Mouse (Mus musculus) cortical plate, adult 2 months (tissue): ENCODE results near the gene Gm8180. TPM values are rescaled to one million over a fixed set of nuclear protein-coding genes. Genes with fewer than 3 reads are reported as not detected.
"Not testable (repeated sequence)": the region's sequence is repeated elsewhere in the genome, so short reads cannot be mapped to it uniquely, and the experiment has no call there.

Experiments used
- H3K27ac ChIP-seq: fragments of 200-500 bp; 2 replicates; pipeline ENCODE4 v1.5.1; 2012; ENCODE audit warnings: low read length, control low read depth, inconsistent platforms; ENCODE audit not compliant: insufficient read depth
- H3K4me1 ChIP-seq: fragments of 200-500 bp; 2 replicates; pipeline ENCODE4 v1.6.1; 2011; ENCODE audit warnings: low read length; ENCODE audit not compliant: control insufficient read depth, insufficient read depth
- H3K4me3 ChIP-seq: fragments of 200-500 bp; 2 replicates; pipeline ENCODE4 v1.5.1; 2011; ENCODE audit warnings: mild to moderate bottlenecking, low read length, control low read depth; ENCODE audit not compliant: insufficient read depth
- CTCF ChIP-seq: fragments of 200-500 bp; IDR thresholded peaks from 2 replicates; pipeline ENCODE4 v1.5.1; 2011; ENCODE audit warnings: mild to moderate bottlenecking, control low read depth, low read length; ENCODE audit not compliant: insufficient read depth; ENCODE audit errors: extremely low read depth
- POLR2A ChIP-seq: fragments of 200-500 bp; IDR thresholded peaks from 2 replicates; pipeline ENCODE4 v1.6.1; 2011; ENCODE audit warnings: mild to moderate bottlenecking, low read length, control low read depth; ENCODE audit not compliant: insufficient read depth; ENCODE audit errors: extremely low read depth
- polyA plus RNA-seq: library from polyadenylated mRNA; depleted of rRNA; stranded (reverse); fragments of >200 nt; gene quantifications from 2 replicates; pipeline ENCODE4 v1.2.3, GENCODE M21; 2012; rRNA removed

The Gm8180 gene
- polyA plus RNA-seq = not detected in 2 replicates

DNA sequence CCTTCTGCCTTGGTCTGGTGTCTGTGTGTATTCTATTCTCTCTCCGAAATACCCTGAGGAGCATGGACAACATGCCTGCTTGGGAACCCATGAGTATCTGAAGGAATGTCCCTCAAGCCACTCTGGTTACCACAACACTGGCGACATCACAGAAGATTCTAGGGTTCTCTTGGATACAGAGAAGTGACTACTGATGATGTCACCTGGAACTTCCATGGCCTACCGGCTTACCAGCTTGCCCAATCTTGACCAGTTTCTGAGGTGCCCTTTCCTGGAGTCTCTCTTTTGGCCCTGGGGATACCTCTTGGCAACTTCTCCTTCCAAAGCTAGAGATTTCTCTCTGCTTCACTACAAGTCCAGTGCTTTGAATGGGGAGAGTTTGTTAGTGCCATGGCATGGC, at the start of gene Gm8180:
Gene Gm8180 (minus strand): TSS at position 101 of the 400 bp plus-strand sequence.
- H3K4me1 ChIP-seq, H3K4me3 ChIP-seq, H3K27ac ChIP-seq: not testable (repeated sequence)

DNA sequence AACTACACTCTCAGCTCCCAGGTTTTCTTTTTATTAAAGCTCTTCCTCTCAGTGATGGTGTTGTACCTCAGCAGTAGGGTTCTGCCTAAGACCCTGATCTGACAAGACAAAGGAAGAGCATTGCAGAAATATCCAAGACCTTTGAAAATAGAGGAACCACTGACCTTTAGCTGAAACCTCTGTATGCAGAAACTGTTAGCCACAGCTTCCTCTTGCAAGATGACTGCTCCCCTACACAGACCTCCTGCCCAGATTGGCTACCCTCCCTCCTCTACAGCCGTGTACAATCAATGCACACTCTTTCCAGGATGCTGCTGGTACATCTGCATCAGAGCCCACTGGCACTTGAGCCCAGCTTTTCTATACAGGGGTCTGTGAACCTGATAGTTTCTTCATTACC, 45.8 kb upstream of the Gm8180 start:
- not testable (repeated sequence) for H3K4me3 ChIP-seq, H3K27ac ChIP-seq

GRCm38 (mm10) chr14:43824176-43824575, 39.6 kb upstream of the Gm8180 start:
- not testable (repeated sequence) for H3K27ac ChIP-seq, H3K4me3 ChIP-seq, H3K4me1 ChIP-seq

More for the DNA sequence above, 45.8 kb upstream of the Gm8180 start:
- H3K4me1 ChIP-seq = not testable (repeated sequence)

DNA sequence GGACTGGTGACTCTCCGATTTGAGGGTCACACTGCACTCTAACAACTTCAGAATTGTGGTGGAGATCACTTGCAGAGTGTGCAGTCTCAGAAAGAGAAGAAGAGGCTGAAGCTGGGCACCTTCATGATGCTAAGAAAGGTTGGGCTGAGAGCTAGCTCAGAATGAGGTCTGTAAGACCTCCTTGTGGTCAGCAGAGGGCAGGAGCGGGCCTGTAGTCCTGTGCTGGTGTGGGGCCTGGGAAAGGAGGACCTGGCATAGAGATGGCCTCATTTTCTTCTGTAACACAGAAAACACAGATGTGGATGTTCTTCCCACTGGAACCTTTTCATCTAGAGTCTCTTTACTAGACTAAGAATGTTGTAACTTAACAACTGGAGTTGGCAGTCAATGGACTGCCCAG, 37.3 kb upstream of the Gm8180 start:
- not testable (repeated sequence) for H3K4me3 ChIP-seq, H3K27ac ChIP-seq, H3K4me1 ChIP-seq

- TF ChIP-seq CTCF = peak; percentile 46
- H3K27ac ChIP-seq, H3K4me3 ChIP-seq, H3K4me1 ChIP-seq: not testable (repeated sequence)
Observed at GRCm38 (mm10) chr14:43812458-43812857, 27.9 kb upstream of the Gm8180 start.

- H3K4me3 ChIP-seq, H3K4me1 ChIP-seq, H3K27ac ChIP-seq: not testable (repeated sequence)
Observed at GRCm38 (mm10) chr14:43808142-43808541, 23.6 kb upstream of the Gm8180 start.

GRCm38 (mm10) chr14:43804435-43804834, 19.9 kb upstream of the Gm8180 start:
- not testable (repeated sequence) for H3K4me3 ChIP-seq, H3K4me1 ChIP-seq, H3K27ac ChIP-seq

DNA sequence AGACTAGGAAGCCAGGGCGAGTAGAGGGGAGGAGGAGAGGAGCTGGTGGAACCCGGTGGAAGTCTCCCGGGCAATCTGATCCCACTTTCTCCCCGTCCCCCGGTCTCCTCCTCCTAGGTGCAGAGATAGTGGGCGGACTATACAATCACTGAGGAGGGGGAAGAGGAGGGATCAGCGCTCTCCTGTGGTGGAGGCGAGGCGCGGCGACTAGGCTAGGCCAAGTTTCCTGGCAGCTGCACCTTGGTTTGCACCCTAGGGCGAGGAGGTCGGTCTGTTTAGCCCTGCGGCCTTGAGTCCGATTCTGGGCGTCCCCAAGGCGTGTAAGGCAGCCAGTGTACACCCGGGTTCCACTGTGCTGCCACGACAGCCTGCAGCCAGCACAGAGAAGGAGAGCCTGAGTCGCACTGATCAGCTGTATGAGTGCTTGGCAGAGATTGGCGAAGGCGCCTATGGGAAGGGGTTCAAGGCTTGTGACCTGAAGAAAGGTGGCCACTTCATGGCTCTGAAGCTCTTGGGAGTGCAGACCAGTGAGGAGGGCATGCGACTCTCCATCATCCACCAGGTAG, 12.4 kb upstream of the Gm8180 start:
- H3K4me1 ChIP-seq, H3K4me3 ChIP-seq, H3K27ac ChIP-seq: not testable (repeated sequence)

DNA sequence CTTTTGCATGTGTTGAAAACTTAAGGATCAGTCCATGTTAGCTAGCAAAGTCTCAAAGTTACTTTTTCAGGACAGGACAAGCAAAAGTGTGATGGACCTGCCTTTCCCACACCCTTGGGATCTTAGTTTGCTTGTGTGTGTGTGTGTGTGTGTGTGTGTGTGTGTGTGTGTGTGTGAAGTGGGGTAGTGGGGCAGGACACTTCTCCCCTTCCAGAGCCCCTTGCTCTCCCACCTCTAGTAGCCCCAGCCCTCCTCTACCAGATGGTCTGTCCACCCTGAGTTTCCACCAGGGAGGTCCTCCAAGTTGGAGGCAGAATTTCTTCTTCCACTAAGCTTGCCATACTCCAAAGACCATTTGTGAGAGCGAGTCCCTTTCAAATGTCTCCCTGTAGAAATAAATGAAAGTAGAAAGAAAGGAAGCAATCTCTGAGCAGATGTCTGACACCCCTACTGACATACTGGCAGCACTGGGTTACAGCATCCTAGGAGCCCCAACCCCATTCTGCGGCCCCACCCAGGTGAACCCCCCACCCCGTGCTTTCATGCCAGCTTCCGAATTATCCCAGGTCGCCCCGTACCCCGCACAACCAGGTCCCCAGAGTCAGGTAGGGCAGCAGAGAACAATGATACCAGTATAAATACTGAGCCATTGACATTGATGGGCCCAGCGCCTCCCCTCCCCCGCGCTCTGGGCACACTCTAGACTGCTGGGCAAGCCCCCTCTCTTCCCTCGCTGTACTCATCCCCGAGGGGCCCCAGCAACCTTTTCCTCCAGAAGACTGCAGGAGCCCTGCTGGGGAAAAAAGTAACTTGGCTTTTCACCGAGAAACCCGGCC, 11.7 kb upstream of the Gm8180 start:
- no peak overlapping the region for H3K4me3 ChIP-seq
- H3K4me1 ChIP-seq = no peaks in the 10 kb centered on the region
- H3K27ac ChIP-seq = no peak overlapping the region
- TF ChIP-seq POLR2A (no peak), CTCF (no peak)

- not testable (repeated sequence) for H3K4me3 ChIP-seq, H3K27ac ChIP-seq, H3K4me1 ChIP-seq
Observed at GRCm38 (mm10) chr14:43793811-43794210, 9.3 kb upstream of the Gm8180 start.

DNA sequence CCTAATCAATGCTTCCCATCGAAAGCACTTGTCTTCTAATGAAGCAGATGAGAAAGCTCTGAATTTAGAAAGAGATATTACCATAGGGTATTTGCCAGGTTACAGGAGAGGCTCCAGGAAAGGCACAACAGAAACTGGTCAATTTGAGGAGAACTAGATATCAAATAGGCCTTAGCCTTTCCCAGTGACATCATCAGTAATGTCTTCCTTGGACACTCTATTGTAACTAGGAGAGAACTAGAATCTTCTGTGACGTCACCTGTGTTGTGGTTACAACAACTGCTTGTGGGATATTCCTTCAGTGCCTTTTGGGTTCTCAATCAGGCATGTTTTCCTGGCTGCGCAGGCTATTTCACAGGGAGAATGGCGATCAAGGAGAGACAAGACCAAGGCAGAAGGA, 37.0 kb downstream of the Gm8180 start, which contains the start of gene Gm6526:
Gene Gm6526 (plus strand): TSS at position 301 of the 400 bp plus-strand sequence.
- not testable (repeated sequence) for H3K4me3 ChIP-seq, H3K27ac ChIP-seq, H3K4me1 ChIP-seq

Other genes starting within 250 kb of the Gm8180 start
- gene Gm5799, start 241.2 kb downstream of the Gm8180 start, polyA plus RNA-seq = not detected in 2 replicates
- gene Gm17654, start 205.6 kb downstream of the Gm8180 start, polyA plus RNA-seq = not detected in 2 replicates
- gene Gm10375, start 176.7 kb downstream of the Gm8180 start, polyA plus RNA-seq = not detected in 2 replicates
- not detected in 2 replicates for gene Gm8165, start 107.5 kb downstream of the Gm8180 start, polyA plus RNA-seq
- 0.29 and 0.44 TPM in 2 replicates for gene Gm7324, start 86.9 kb downstream of the Gm8180 start, polyA plus RNA-seq
- not detected in 2 replicates for gene Gm16506, start 57.3 kb downstream of the Gm8180 start, polyA plus RNA-seq
- gene Gm6526, start 36.9 kb downstream of the Gm8180 start, polyA plus RNA-seq = not detected in 2 replicates
- not detected in 2 replicates for gene Ear1, start 90.8 kb upstream of the Gm8180 start, polyA plus RNA-seq
- not detected in 2 replicates for gene Ear10, start 138.8 kb upstream of the Gm8180 start, polyA plus RNA-seq
- gene Gm8113, start 140.6 kb upstream of the Gm8180 start, polyA plus RNA-seq = 0.28 and 0.29 TPM in 2 replicates
- gene Ang5, start 172.3 kb upstream of the Gm8180 start, polyA plus RNA-seq = not detected in 2 replicates
- gene Ang6, start 217.5 kb upstream of the Gm8180 start, polyA plus RNA-seq = not detected in 2 replicates